Mouse (Mus musculus): Measurements from ENCODE around the gene Ccna1.

DNA sequence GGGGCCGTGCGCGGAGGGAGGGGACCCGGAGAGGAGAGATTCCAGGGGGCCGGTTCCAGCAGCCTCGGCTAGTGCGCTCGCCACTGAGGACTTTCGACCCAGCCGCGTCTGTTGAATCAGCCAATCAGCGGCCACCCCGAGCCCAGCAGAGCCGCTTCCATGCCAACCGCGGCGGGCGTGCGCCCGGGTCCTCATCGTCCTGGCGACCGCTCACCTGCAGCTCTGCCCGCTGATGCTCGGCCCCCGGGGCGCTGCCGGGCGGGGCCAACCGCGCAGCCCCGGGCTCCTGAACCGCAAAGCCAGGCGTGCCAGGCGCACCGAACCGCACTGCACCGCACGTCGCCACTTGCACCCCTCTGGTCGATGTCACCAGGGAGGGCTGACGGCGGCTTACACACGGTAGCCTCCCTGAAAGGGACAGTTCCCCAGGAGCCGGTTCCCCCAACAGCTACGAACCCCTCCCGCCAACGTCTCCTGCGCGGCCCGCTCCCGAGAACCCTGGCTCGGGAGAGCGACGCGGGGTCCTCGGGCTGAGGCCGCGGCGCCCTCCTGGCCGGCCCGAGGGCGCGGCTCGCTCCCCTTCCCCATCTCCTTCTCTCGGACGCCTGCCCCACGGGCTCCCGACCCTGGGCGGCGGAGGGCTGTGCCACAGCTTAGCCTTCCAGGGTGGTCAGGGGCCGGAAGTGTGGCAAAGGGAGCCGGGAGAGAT, at the start of gene Ccna1:
- no peak for TF ChIP-seq CTCF (IDR thresholded peaks at IDR 0.05; ENCODE audit: low read depth, low read length)
- no peak for TF ChIP-seq POLR2A (IDR thresholded peaks at IDR 0.05; ENCODE audit: borderline replicate concordance, low read depth, low read length)
